Mouse (Mus musculus): ENCODE results near the gene Pdia6. TPM values are rescaled to one million over a fixed set of nuclear protein-coding genes. Genes with fewer than 3 reads are reported as not detected.

Pdia6 gene
- polyA plus RNA-seq, 1 experiment from 2014 or later = 235 TPM

DNA sequence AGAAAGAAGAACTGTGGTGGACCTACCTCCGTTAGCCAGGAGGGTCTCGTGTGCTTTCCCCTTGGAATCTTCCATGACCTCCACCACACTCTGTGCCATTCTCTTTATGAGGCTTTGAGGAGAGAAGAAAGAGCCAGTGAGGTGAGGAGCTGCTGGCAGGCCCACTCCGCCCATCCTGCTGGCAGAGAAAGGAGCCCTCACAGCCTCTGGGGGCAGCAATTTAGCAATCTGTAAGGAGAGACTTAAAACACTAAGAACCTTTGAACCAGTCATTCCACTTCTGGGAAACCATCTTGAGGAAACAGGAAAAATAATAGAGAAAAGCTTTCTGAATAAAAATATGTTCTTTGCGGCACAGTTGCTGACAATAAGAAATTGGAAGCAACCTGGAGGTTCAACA lies 41.9 kb downstream of the Pdia6 start:
- Histone ChIP-seq H3K4me1 (replicated peaks) (no peaks in the 10 kb centered on the region), H3K27me3 (no peaks in the 10 kb centered on the region), H3K36me3 (no peaks in the 10 kb centered on the region), H3K27ac (no peak overlapping the region), H3K4me3 (replicated peaks) (no peak overlapping the region), H3K9me3 (replicated peaks) (no peaks in the 10 kb centered on the region), H3K9ac (no peak overlapping the region), H3K4me2 (no peak overlapping the region)
- ATAC-seq (ENCODE audit: low read depth) = no peak
- no peak for DNase-seq
- 33% methylated on average over 4 of the region's 4 CpGs for WGBS (ENCODE audit: insufficient replicate concordance)

GRCm38 (mm10) chr12:17310852-17311839 lies 44.8 kb downstream of the Pdia6 start:
- WGBS (ENCODE audit: insufficient replicate concordance) = 56% methylated on average over 16 of the region's 16 CpGs
- Histone ChIP-seq H3K27me3 (no peaks in the 10 kb centered on the region), H3K4me3 (replicated peaks) (no peak overlapping the region), H3K9ac (no peak overlapping the region), H3K27ac (no peak overlapping the region), H3K9me3 (replicated peaks) (no peaks in the 10 kb centered on the region), H3K36me3 (no peaks in the 10 kb centered on the region), H3K4me2 (no peak overlapping the region), H3K4me1 (replicated peaks) (no peaks in the 10 kb centered on the region)
- ATAC-seq (ENCODE audit: low read depth) (no peak), DNase-seq (no peak)

DNA sequence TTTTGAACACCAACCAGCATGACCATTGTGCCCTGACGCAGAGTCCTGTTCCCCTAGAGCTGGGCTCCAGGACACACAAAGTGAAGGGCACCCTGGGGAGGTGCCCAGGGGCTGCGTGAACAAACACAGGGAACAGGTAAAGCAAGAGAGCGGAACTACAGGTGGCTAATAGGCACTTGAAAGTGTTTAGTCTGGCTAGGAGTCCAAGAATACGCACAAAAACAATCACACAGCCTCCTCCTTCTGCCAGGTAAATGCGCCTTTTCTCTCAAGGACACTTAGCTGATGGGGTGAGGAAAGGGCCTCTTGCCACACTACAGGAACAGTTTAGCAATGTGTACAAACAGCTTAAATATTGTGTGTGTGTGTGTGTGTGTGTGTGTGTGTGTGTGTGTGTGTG lies 49.8 kb downstream of the Pdia6 start:
- WGBS (ENCODE audit: insufficient replicate concordance) = 80% methylated on average over 5 of the region's 5 CpGs
- ATAC-seq (ENCODE audit: low read depth) (no peak), DNase-seq (no peak)
- H3K36me3 ChIP-seq = no peaks in the 10 kb centered on the region
- H3K9me3 ChIP-seq (replicated peaks) = no peaks in the 10 kb centered on the region
- H3K4me2 ChIP-seq = no peak overlapping the region
- H3K27ac ChIP-seq = no peak overlapping the region
- no peaks in the 10 kb centered on the region for H3K4me1 ChIP-seq (replicated peaks)
- no peak overlapping the region for H3K9ac ChIP-seq
- H3K27me3 ChIP-seq = no peaks in the 10 kb centered on the region
- no peak overlapping the region for H3K4me3 ChIP-seq (replicated peaks)

GRCm38 (mm10) chr12:17317970-17318369 lies 51.6 kb downstream of the Pdia6 start:
- 56% methylated on average over 4 of the region's 4 CpGs for WGBS (ENCODE audit: insufficient replicate concordance)
- ATAC-seq (ENCODE audit: low read depth) = no peak
- no peak overlapping the region for H3K4me3 ChIP-seq (replicated peaks)

DNA sequence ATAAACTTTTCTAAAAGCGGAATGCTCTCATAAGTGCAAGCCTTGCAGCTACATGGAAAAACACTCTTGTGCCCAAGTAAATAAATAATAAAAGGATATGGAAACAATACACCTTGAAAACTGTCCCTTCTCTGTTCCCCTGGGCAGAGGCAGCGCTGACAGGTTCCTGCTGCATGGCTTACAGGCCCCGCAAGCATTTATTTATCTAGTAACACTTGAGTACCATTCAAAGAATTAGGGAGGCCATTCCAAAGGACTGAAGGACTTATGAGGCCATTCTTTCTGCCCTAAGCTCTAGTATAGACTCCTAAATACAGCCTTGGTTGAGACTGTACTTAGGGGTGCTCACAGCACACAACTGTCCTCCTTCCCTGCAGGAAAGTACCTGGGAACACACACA lies 52.1 kb downstream of the Pdia6 start:
- H3K27ac ChIP-seq = no peak overlapping the region
- H3K4me3 ChIP-seq (replicated peaks) = no peak overlapping the region
- 65% methylated on average over 3 of the region's 3 CpGs for WGBS (ENCODE audit: insufficient replicate concordance)
- ATAC-seq (ENCODE audit: low read depth) (no peak), DNase-seq (no peak)
- no peaks in the 10 kb centered on the region for H3K36me3 ChIP-seq
- no peaks in the 10 kb centered on the region for H3K9me3 ChIP-seq (replicated peaks)
- H3K9ac ChIP-seq = no peak overlapping the region
- H3K4me1 ChIP-seq (replicated peaks) = no peaks in the 10 kb centered on the region
- peaks cover 12% of the 10 kb centered on the region for H3K27me3 ChIP-seq
- H3K4me2 ChIP-seq = no peak overlapping the region

More at GRCm38 (mm10) chr12:17317970-17318369, 51.6 kb downstream of the Pdia6 start:
- Histone ChIP-seq H3K4me2 (no peak overlapping the region), H3K9ac (no peak overlapping the region), H3K27ac (no peak overlapping the region), H3K36me3 (no peaks in the 10 kb centered on the region), H3K9me3 (replicated peaks) (no peaks in the 10 kb centered on the region), H3K4me1 (replicated peaks) (no peaks in the 10 kb centered on the region), H3K27me3 (peaks cover 7% of the 10 kb centered on the region)
- DNase-seq = no peak

DNA sequence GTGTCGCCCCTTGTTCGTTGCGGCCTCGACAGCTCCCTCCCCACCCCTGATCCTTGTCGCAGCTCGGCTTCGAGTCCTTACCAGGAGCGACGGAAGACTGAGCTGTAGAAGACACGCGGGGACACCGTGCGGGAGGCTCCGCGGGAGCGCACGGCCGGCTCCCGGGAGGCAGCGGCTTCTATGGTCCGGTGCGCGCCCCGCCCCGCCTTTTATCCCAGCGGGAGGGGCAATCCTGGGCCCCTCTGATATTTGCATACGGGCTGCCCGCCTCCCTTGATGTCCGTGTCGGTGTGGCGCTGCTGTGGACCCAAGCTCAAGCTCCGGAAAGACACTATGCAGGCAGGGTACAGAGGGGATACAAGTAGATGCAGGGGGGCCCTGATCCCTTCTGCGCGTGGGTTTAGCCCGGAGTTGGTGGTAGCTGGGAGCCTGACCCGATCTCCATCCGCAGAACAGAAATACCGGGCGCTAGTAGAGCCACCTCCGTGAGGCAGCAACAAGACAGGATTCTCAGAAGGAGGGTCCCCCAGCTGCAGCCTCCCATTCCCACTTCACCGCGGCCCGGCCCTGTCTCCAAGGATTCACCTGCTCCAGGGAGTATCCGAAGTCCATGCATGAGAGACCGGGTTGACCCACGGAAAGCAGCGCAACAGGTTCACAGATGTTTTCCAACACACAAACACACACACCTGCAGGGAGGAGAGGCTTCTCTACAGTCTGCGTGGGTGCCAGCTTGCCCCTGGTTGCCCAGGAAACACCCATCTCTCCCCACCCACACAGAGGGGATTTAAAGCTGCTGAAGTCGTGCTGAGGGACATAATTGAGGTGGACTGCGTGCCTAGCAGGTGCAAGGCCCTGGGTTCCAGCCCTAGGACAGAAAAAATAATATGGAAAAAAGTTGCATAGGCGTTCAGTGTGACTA lies 58.5 kb downstream of the Pdia6 start:
- ATAC-seq (ENCODE audit: low read depth) = no peak
- 5% methylated on average over 51 of the region's 51 CpGs for WGBS (ENCODE audit: insufficient replicate concordance)
- Histone ChIP-seq H3K4me3 (replicated peaks) (peak overlapping the region; percentile 47), H3K27ac (no peak overlapping the region), H3K4me1 (replicated peaks) (peaks cover 9% of the 10 kb centered on the region; the same call in 1 of the 2 replicates), H3K9me3 (replicated peaks) (no peaks in the 10 kb centered on the region), H3K4me2 (peak overlapping the region; percentile 62), H3K27me3 (peaks cover 55% of the 10 kb centered on the region), H3K9ac (no peak overlapping the region), H3K36me3 (no peaks in the 10 kb centered on the region)
- DNase-seq = no peak

- no peak within 1 kb of the TSS for H3K4me3 ChIP-seq (replicated peaks)
- H3K9me3 ChIP-seq (replicated peaks) = no peaks in the 10 kb centered on the region
- no peak within 1 kb of the TSS for H3K27ac ChIP-seq
- H3K4me2 ChIP-seq = no peak within 1 kb of the TSS
- no peak within 1 kb of the TSS for H3K9ac ChIP-seq
- H3K4me1 ChIP-seq (replicated peaks) = peaks cover 8% of the 10 kb centered on the region; the same call in 1 of the 2 replicates
- peaks cover 41% of the 10 kb centered on the region for H3K27me3 ChIP-seq
- WGBS (ENCODE audit: insufficient replicate concordance) = 56% methylated on average over 3 of the region's 3 CpGs
- ATAC-seq (ENCODE audit: low read depth) (no peak), DNase-seq (no peak)
- H3K36me3 ChIP-seq = no peaks in the 10 kb centered on the region
Measured at GRCm38 (mm10) chr12:17329259-17329658, 62.9 kb downstream of the Pdia6 start, which contains the start of gene Atp6v1c2. Atp6v1c2 (minus strand) TSS chr12:17329359.

DNA sequence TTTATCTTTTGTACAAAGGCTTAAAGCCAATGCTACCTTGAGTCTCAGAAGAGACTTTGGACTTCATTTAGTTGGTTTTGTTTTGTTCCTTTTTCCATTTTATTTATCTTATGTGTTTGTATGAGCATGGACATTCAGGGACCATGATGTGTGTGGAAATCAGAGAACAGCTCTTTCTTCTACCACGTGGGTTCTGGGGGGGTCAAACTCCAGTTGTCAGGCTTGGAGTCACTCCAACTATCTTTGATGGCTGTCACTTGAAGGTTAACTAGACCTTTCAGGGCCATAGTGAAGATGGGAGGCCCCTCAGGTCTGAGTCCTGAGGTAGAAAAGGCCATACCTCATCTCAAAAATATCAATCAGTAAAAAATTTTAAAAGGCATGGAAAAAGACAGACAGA lies 67.1 kb downstream of the Pdia6 start:
- Histone ChIP-seq H3K9me3 (replicated peaks) (no peaks in the 10 kb centered on the region), H3K4me3 (replicated peaks) (no peak overlapping the region), H3K27ac (no peak overlapping the region), H3K36me3 (no peaks in the 10 kb centered on the region), H3K27me3 (peaks cover 11% of the 10 kb centered on the region; the same call in 1 of the 2 replicates), H3K9ac (no peak overlapping the region), H3K4me2 (no peak overlapping the region), H3K4me1 (replicated peaks) (no peaks in the 10 kb centered on the region)
- DNase-seq = no peak
- no peak for ATAC-seq (ENCODE audit: low read depth)
- WGBS (ENCODE audit: insufficient replicate concordance) = 14% methylated on average over 1 of the region's 1 CpGs

Other genes with a start within 250 kb of the Pdia6 start
- gene Kcnf1, start 89.7 kb upstream of the Pdia6 start, polyA plus RNA-seq (2015; fragmentation: Nextera tagmentation; extraction: Ambion mirVana) = 0.35 and 0.36 TPM in 2 replicates
- not detected in 2 replicates for gene Atp6v1c2, start 62.8 kb downstream of the Pdia6 start, polyA plus RNA-seq (2015; fragmentation: Nextera tagmentation; extraction: Ambion mirVana)
- 18.1 and 22.4 TPM in 2 replicates for gene Nol10, start 81.9 kb downstream of the Pdia6 start, polyA plus RNA-seq (2015; fragmentation: Nextera tagmentation; extraction: Ambion mirVana)

All from liver, embryonic 13.5 days (tissue).